Mouse (Mus musculus): ENCODE measurements around the gene Ly6g6e. TPM values are rescaled to one million over a fixed set of nuclear protein-coding genes. Genes with fewer than 3 reads are reported as not detected.

The Ly6g6e gene
- 0.15 and 29.8 TPM in 2 replicates for polyA plus RNA-seq (2012; rRNA removed; ENCODE audit: low replicate concordance)

DNA sequence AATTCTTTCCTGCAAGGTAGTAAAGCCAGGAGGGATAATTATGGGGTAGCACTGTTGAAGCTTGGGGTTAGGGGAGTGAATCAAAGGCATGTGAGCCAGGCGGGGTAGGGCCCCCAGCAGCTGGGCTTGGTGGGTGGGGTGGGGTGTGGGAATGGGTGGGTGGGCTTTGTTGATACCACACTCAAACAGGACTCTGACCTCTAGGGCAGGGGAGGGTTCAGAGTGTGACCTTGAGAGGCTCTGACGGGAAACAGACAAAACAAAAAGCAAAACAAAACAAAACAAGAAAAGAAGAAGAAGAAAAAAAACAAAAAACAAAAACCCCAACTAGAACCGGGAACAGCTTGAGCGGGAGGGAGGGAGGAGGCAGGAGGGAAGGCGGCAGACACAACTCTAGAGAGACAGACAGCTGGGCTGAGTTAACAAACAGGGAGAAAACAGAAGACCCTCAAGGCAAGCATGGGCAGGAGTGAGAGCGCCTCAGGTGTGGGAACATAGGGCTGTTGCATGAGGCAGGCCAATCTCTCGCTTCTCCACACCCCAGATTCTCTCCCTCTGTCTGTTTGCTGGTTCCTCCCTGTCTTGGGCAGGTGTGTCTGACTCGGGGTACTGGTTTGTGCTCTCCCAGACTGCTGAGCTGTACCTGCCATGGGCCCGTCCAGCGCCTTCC is at the start of gene Ly6g6e:
Gene Ly6g6e, plus strand, starts transcription at position 396 of the 670 bp plus-strand sequence.

DNA sequence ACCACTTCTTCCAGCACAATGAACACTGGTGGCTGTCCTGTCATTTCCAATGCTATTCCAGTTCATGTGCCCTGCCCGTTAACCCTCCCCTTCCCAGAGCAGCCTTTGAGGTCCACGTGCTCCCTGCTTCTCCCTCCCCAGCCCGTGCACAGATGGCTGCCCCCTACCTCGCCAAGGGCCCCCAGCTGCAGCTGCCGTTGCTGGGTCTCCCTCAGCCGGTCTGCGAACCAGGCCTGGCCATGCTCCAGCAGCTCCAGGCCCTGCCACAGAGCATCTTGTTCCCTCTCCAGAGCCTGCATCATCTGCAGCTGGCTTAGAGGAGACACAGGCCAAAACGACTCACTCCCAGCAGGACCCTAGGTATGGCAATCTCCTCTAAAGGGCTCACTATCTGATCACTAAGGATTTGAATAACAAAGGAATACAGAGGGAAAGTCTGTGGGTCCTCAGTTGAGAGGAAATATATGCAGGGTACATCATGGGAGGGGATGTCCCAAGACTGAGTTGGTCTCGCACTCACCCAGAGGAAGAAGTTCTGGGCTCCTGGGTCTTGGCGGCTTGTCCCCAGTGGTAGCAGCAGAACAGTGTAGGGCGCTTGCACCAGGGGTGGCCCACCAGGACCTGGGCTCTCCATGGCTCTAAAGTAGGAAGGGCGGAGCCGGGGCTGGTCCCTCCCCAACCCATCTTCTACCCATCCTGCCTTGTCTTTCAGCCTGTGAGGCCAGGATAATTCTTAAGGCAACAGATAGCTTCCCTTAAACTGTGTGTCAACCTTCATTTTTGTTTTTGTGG is 49.2 kb upstream of the Ly6g6e start, which contains the start of gene Sapcd1:
Gene Sapcd1, minus strand, starts transcription at position 740 of the 792 bp plus-strand sequence.

DNA sequence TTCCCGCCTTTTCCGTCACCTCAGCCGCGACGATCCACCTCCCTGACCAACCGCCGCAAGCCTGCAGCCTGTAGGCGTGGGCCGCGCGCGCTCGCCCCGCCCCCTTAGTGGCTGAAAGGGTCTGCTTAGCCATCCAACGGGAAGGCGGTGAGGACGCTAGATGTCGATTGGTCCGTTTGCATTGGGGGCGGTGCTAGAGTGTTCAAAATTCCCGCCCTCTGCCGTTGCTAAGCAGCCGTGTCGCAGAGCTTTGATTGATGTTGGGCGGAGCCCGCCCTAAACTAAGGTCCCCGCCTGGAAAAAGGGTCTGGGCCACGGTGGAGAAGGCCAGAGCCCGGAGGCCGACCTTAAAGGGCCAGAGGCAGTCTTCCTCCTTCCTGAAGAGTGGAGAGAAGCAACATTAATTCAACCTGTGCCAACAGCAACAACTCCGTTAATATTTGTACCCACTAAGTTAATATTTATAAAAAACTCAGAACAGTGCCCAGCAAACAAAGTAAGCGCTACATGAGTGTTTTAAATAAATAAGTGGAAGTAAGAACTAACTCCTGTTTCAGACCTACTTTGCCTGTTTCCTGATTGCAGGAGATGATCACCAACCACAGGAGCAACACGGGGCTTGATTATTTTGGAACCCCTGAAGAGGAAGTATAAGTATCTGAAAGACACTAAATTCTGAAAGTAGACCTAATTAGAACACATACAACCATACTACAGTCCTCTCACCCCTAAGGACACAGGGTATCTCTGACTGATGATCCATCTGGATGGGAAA is 29.8 kb upstream of the Ly6g6e start, which contains the start of gene Msh5:
Gene Msh5, minus strand, starts transcription at position 65 of the 775 bp plus-strand sequence.

DNA sequence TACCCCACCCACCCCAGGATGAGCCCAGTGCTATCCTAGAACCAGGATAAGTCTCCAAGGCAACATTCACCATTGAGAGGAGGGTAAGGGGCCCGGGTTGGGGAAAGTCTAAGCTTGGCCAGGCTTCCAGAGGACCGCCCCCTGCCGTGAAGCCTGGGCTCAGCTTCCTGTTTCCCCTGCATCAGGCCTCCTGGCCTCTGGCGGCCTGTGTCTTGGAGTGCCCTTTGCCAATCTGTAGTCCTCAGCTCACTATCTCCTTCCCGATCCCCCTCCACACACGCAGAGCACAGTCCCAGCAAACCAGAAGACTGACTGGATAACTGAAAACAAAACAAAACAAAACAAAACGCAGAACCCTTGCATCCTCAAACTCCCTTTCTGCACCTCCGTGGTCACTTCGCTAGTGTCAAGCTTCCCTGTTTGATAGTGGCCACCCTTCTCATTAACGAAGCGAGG is 27.1 kb upstream of the Ly6g6e start, which contains the start of gene Clic1:
Gene Clic1, plus strand, starts transcription at position 406 of the 456 bp plus-strand sequence.

DNA sequence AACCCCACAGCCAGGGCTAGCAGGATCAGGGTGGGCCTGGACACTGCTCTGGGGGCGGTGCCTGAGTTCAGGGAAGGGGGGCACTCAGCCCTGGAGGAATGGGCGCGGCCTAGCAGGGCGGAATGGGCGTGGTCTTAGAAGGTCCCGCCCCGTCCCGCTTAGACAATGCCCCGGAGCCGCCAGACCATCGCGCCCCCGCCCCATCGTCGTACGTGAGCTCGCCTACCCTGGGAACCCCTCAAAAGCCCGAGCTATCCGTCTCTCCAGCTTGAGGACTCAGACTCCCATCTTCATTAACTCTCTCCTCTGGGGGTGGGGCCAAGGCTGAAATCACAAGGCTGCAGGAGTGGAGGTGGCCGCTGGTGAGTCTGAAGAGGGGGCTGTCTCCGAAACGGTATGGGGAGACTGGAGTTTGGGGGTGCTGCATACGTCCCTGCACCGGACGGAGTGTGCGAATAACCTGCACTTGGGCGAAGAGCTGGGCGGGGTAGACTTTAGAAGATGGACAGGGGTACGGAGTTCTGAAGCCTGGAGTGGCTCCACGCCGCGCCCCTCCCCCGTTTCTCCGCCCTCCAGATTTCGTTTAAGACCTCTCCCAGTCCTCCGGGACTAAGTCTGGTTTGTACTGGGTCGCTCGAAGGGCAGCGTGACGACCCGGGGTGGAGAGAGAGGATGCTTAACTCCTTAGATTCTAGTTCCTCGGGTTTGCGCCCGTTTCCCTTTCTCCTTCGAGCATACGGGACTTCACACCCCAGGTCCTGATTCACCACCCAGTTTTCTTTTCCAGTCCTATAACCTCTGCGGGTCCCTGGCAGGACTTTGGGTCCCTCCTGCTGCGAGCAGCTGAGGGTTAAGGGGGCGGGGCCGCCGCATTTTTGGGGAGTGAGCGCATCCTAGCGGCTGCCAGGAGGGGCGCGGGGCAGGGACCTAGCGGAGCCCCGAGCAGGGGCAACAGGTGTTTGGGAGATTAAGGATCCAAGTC is 17.5 kb upstream of the Ly6g6e start, which contains the start of gene Ddah2:
Gene Ddah2, plus strand, starts transcription at position 125 of the 982 bp plus-strand sequence.

DNA sequence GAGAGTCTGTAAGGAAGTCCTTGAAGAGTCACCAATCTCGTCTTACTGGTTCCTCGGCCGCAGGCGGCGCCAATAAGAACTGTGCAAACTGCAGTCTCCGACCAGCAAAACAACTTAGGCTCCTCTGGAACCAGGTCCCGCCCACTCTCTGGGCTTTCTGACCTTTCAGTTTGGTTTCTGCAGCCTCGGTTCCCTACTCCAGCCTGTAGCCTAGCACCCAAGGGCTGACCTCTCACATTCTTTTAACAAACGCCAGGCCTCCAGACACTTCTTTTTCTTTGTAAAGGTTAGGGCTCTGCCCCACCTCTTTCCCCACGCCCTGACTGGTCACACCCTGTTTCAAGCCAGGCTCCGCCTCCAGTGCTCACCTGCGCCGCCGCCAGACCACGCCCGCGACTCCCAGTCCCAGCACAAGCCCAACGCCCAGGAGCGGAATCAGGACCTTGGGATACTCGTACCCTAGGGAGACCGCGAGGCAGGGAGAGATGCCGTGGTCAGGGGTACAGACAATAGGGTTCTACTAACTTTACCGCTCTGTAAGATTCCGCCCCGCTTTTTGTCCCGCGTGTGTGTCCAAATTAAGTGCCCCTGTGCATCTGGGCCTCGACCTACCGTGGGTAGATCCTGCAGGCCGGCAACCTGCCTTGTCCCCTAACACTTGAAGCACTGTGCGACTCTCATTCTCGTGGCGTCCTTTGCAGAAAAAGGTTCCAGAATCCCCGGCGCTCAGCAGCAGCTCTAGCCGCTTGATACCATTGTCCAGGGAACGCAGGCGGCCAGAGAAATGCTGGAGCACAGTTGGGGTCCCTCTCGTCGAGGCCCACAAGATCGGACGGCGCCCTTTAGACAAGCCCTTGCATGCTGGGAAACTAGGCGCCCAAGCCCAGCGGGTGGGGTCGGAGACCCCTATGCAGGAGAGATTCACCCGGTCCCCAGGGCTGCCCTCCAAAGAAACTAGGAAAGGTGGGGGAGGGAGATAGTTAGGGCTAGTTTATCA is 11.5 kb upstream of the Ly6g6e start, which contains the start of gene Ly6g6c:
Gene Ly6g6c, plus strand, starts transcription at position 438 of the 997 bp plus-strand sequence.

DNA sequence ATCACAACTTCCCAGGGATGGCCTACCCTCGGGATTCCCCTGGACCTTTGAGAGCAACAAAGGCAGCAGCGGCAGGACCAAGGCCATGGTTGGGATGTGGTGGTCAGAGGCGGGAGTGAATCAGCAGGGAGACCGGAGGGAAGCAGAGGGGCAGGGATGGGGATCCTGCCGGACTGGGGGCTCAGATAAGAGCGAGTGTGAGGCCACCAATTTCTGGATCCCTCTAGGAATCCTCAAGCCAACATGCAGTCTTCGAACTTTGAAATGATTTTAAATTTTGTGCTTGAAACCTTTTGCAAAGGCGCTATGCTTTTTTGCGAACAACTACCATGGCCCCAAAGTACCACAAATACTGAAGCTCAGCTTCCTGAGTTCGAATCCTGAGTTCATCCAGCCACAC is 10.6 kb upstream of the Ly6g6e start, which contains the start of gene Mpig6b:
Gene Mpig6b, minus strand, starts transcription at position 101 of the 400 bp plus-strand sequence.

DNA sequence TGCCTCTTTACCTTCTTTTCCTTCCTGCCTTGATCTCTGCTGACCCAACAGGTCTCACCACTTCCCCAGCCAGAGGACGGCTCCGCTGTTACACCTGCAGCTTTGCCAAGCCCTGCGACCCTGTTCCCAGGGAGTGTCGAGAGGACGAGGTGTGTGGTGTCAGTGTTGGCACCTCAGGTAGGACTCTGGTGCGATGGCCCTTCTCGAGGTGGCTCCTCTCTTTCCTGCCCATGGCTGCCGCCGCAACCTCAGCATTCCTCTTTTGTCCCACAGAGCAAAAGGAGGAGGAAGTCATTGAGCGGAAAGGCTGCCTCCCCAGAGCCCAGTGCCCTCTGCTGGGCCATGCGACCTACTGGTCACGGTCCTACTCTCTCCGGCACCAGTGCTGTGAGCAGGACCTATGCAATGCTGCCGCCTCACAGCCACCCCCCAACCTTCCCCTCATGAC is 1.1 kb downstream of the Ly6g6e start, which contains the start of gene Ly6g6d:
Gene Ly6g6d, minus strand, starts transcription at position 280 of the 448 bp plus-strand sequence.

DNA sequence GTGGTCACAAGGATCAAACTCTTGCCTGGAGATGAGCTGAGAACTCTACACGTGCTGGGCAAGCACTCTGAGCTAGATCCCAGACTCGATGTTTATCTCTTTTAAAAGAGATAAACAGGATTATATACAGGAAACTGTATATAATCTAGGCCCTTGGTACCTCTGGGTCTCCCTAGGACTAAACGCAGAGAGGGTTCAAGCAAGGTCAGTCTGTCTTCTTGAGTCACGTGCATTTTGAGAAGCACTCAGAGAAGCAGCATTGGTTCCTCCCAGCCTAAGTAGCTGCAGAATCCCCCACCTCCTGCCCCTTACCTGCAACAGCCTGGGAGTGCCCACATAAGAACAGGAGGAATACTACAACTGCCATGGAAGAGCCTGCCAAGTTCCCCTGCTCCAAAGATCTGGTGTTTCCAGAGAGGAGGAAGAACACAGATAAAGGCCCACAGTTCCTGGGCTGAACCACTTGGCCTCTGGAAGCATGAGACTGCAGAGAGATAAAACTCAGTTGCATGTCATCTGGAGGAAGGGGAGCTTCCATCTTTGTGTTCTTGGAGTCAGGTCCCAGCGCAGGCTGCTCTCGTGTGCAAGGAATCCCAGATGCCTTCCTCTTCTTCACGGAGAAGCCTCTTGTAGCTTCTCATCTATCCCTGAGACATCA is 8.6 kb downstream of the Ly6g6e start, which contains the start of gene Ly6g6f:
Gene Ly6g6f, minus strand, starts transcription at position 403 of the 658 bp plus-strand sequence.

DNA sequence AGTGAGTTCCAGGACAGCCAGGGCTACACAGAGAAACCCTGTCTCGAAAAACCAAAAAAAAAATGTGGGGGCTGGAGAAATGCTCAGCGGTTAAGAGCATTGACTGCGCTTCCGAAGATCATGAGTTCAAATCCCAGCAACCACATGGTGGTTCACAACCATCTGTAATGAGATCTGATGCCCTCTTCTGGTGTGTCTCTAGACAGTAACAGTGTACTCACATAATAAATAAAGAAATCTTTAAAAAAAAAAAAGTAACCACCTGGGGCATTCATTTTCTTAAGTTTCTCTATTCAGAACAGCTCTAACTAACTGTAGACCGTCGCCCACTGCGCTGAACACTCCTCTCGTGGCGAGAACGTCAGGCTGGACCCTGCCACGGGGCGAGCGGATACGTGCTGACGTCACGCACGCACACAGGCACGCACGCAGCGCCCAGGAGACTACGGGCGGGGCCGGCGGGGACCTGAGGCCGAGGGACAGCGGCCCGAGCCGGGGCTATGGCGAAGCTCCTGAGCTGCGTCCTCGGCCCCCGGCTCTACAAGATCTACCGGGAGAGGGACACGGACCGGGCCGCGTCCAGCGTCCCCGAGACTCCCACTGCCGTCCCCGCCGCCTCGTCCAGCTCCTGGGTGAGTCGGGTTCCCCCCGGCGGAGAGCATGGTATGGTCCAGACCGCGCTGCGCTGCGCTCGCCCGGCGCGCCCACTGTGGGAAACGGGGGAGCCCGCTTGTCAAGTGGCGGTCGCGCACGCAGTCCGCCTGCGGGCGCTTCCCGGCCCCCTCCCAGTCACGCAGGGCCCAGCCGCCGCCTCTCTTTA is 12.3 kb downstream of the Ly6g6e start, which contains the start of gene Abhd16a:
Gene Abhd16a, plus strand, starts transcription at position 439 of the 820 bp plus-strand sequence.

DNA sequence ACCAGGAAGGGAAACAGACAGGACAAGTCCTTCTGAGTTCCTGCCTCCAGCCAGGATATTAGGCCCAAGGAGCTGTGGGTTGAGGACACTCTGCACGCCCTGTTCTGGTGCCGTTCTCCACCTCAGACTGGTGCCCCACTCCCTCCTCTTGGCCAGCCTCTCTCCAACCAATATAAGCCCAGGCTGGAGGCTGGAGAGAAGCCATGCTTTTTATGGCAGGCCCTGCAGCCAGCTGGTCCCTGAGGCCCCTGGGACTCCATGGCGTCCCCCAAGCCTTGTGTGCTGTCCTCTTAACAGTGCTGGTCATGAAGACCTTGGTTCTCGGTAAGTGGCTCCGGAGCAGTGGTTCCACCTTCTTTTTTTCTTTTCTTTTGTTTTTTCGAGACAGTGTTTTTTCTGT is 31.4 kb downstream of the Ly6g6e start, which contains the start of gene Ly6g5c:
Gene Ly6g5c, plus strand, starts transcription at position 183 of the 400 bp plus-strand sequence.

DNA sequence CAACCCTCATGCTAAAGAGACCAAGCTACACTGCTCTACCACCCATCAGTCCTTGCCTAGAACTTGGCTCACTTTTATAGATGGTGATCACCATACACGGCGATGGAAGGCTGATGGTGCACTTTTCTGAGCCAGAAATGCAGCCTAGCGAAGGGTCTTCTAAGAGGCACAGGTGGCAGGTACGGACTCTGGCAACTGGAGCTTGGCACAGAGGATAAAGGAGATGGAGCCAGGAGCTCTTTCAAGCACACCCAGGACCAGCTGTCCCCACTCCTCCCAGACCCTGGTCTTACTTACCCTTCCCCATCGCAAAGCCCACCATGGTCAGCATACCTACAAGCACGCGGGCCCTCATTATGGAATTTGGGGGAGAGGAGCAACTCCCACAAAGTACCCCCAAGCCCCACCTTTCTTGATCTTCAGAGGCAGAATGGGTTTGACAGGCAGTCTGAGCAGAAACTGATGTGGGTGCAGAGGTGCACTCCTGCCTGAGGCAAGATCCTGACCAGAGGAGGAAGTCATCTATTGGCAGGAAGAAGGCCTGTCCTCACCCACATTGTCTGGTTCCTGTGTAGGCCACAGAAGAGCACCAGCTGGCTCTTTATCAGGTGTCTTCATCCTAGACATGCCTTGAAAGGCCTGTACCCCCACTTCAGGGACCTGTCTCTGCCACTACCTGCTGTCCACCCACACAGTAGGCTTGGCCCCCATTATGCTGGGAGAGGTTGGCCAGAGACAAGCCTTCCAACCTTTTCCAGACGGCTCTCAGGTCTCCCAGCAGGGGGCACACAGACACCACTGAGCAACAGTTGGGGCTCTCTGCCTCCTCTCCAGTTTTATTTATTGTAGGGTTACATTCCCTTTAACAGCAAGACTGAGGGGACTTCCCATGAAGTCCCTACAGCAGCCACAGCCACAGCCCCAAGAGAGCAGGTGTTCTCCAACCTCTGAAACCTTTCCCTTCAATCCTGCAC is 38.6 kb downstream of the Ly6g6e start, which contains the start of gene Ly6g5b:
Gene Ly6g5b, minus strand, starts transcription at position 383 of the 974 bp plus-strand sequence.

DNA sequence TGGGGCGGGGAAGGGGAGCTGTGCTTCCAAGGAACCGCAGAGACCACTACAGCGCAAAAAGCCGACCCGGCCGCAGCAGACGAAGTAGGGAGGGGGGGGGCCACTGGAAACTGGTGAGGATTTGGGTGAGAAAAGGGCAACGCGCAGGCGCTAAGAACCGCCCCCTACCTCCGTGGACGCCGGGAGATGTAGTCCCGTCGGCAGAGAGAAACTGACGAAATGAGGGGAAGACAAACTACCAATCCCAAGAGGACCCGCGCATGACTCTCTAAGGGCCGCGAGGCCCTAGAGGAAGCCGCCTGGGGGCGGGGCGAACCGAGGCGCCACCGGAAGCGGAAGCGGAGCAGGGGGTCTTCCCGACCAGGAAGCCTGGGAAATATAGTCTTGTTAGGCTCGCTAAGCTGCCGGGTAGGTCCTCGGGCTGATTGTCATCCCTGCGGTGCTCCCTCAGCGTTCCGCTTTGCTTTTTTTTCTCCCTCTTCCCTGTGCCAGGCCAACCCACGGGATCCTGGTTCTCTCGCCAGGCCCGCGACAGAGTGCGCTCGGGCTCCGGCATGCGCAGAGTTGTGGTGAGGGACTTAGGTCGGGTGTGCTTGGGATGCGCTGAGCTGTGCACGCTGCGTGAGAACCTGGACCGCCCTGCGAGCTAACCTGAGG is 44.6 kb downstream of the Ly6g6e start, which contains the start of gene Gpank1:
Gene Gpank1, plus strand, starts transcription at position 313 of the 657 bp plus-strand sequence.

DNA sequence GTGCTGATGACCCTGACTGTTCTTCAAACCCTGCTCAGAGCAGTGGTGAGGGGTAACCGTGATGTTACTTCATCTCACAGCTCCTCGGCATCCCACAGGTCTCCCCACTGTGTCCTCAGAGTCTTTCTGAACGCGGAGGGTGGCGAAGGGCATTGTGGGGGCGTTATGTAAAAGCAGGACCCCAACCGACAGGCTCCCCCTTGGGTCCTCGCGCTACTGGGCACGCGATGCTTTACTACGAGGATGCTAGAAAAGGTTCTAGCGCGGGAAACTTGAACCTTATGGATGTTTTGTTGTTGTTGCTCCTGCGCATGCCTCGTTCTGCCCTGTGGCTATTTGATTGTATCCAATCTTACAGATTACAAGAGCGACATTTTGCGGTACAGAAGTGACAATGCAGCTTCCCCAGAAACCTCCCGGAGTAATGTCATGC is 45.2 kb downstream of the Ly6g6e start, which contains the start of gene Csnk2b:
Gene Csnk2b, minus strand, starts transcription at position 183 of the 433 bp plus-strand sequence.

DNA sequence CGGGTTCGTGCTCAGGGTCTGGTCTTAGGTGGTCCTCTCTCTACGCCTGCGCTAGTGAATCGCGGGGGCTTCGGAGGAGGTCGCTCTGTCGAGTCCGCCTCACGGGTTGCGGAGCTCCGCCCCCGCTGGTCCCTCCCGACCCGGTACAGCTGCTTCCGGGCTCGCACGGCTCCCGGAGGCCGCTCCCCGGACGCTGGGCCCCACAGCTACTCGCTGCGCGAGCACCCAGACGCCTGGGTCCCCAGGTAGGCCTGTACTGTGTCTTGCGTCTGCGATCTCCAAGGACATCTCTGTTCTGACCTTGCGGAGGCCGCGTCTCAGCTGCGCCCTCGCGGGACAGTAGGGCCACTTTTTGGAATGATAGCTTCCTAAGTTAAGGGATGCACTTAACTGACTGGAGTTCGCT is 49.5 kb downstream of the Ly6g6e start, which contains the start of gene D17H6S53E:
Gene D17H6S53E, plus strand, starts transcription at position 168 of the 406 bp plus-strand sequence.

